Comparison of ENCODE assay signal across 39 mouse cellular contexts in genomic region chr7:102701915-102702314, GRCm38 (mm10). TPM values are rescaled to one million over a fixed set of nuclear protein-coding genes. Genes with fewer than 3 reads are reported as not detected.
"Had no signal": no experiment of that assay in that cellular context is flagged by ENCODE, and none has a peak within 500 bp of the region (broad histone marks: within the 10 kb centered on the region; RNA-seq: fewer than 3 reads in every experiment).

Olfr558 (plus strand) TSS chr7:102702215.

- H3K27ac ChIP-seq: limb, embryonic 10.5 days; limb, embryonic 12.5 days; limb, embryonic 13.5 days; limb, embryonic 15.5 days; liver, embryonic 12.5 days; liver, embryonic 13.5 days; liver, embryonic 14.5 days; liver, embryonic 15.5 days; lung, embryonic 15.5 days; macrophage; midbrain, embryonic 10.5 days; midbrain, embryonic 12.5 days; midbrain, embryonic 13.5 days; midbrain, embryonic 15.5 days; neural tube, embryonic 12.5 days had no signal

- H3K4me1 ChIP-seq: limb, embryonic 10.5 days; limb, embryonic 12.5 days; limb, embryonic 13.5 days; limb, embryonic 15.5 days; liver, embryonic 12.5 days; liver, embryonic 13.5 days; liver, embryonic 15.5 days; lung, embryonic 15.5 days; megakaryocyte, embryonic 14.5 days; midbrain, embryonic 10.5 days; midbrain, embryonic 12.5 days; midbrain, embryonic 13.5 days; midbrain, embryonic 15.5 days; neural tube, embryonic 12.5 days had no signal

- DNase-seq: left cerebral cortex, postnatal 4 days; liver; liver, embryonic 13.5 days; liver, postnatal 0 days; lung, adult 18-20 months; lung, adult 2 months; lung, embryonic 14.5 days; lung, postnatal 10 days; lung, postnatal 14 days; lung, postnatal 36 days; lung, postnatal 4 days; midbrain, embryonic 14.5 days had no signal

- H3K4me3 ChIP-seq: limb, embryonic 10.5 days; limb, embryonic 12.5 days; limb, embryonic 13.5 days; limb, embryonic 15.5 days; liver, embryonic 12.5 days; liver, embryonic 13.5 days; liver, embryonic 15.5 days; lung, embryonic 15.5 days; megakaryocyte, embryonic 14.5 days; midbrain, embryonic 10.5 days; midbrain, embryonic 12.5 days; midbrain, embryonic 13.5 days; midbrain, embryonic 15.5 days; myocyte; neural tube, embryonic 12.5 days had no signal

RNA-seq across cellular contexts. Expression of gene Olfr558, which starts in this region (rescaled TPM):
- total RNA-seq: liver, adult 2 months; megakaryocyte progenitor cell, adult 5-6 weeks; megakaryocyte, adult 5-6 weeks; megakaryocyte-erythroid progenitor cell, adult 5-6 weeks; monocyte, adult 5-6 weeks had no signal
- polyA plus RNA-seq: limb, embryonic 10.5 days; limb, embryonic 11.5 days; limb, embryonic 12.5 days; liver, embryonic 11.5 days; liver, embryonic 12.5 days; liver, embryonic 13.5 days; liver, embryonic 14.5 days; liver, embryonic 15.5 days; liver, embryonic 16.5 days; macrophage; midbrain, embryonic 10.5 days; midbrain, embryonic 11.5 days; midbrain, embryonic 12.5 days; midbrain, embryonic 14.5 days; midbrain, embryonic 16.5 days; midbrain, postnatal 0 days; myocyte had no signal
